Mouse (Mus musculus): ENCODE results near the gene Hdc.
"Not testable (repeated sequence)": the region's sequence is repeated elsewhere in the genome, so short reads cannot be mapped to it uniquely, and the experiment has no call there.

Gene Hdc

DNA sequence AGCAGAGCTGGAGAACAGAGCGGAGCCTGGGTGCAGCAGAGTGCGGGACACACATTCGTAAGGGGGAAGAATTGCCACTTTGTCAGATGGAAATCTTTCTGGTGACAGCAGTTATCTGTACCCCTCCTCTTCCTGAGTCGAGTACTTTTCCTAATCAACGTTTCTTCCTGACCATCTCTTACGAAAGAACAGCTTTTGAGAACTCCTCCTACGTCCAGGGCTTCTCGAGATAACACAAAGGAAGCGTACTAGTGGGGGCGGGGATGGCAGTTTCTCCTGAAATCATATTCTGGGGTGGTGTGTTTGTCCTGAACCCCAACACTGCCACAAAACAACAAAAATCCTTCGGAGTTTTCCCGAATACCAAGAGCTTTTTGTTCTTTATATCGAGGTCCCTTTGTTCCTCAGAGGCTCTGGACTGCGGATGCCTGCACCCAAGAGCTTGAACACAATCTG lies at the start of gene Hdc:
Hdc (minus strand) TSS at position 51 of the 456 bp plus-strand sequence.
- peak; percentile 69 for DNase-seq (ENCODE audit: low spot score)

DNA sequence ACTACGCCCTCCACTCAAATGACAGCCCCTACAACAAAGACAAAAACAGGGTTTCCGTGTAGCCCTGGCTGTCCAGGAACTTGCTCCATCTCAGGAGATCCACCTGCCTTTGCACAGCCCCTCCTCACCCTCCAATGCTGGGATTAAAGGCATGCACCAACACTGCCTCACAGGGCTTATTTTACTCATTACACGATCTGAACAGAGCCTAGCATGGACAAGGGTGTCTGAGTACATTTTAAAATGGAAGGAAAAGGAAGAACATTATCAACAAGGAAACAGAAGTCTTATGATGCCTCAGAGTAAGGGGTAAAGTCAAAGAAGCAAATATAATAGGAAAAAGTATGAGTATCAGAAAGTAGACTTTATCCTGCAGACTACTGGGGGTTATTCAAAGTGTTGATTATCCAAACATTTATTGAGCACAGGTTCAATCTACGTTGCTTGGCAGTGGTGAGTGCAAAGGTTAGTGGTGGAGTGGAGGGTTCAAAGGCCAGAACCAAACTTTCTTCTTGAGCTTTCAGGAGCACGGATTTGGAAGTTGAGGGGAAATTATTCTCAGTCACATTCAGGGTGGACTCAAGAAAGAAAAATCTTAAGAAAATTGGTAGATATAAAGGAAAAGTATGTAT lies 49.6 kb upstream of the Hdc start:
- DNase-seq (ENCODE audit: low spot score), result peak; percentile 50

DNA sequence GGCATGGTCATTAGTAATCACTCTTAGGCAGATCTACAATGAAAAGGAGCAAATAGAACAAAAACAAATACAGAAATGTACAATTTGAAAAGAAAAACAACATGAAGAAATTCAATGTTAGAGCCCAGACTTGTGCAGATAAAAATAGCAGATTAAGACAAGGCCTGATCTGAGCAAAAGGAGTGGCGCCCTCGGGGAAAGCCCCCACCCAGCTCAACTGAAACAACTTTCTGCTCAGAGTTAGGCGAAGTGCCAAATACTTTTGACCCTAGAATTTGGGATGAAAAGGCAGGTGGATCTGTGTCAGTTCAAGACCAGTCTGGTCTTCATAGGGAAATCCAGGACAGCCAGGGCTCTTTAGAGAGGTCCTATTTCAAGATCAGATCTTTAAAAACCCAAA lies 46.9 kb upstream of the Hdc start:
- no peak for DNase-seq (ENCODE audit: low spot score)

DNA sequence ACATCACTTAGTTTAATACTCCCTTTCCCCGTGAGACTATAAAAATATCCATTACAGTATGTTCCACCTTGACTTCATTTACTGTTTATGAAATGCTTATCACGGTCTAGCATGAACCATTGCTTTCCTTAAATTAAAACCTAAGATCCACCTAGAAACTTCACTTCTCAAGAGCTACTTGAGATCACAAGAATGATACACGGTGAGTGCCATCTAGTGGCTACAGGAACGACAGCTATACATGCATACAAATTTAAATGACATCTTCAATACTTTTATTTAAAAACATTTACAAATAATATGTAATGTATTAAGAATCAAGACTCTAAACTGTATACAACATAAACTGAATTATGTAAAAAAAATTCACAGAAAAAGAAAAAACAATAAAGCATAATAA lies 44.4 kb upstream of the Hdc start:
- no peak for DNase-seq (ENCODE audit: low spot score)

DNA sequence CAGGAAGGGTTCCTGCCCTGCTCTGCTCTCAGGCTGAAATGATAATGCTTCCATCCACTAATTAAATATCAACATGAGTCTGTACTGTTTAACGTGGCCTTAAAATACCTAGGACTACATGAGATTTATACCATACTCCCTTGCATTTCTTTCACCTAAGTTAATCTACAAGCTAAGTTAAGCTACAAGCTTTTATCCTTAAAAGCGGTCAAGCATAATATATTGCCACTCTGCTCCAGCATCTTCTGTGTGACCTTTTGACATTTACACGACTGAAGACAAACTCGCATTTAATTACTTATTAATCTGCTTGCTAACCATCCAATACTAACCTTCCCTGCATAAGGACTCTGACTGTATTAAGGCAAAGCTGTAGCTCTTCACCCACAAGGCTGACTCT lies 33.8 kb upstream of the Hdc start:
- DNase-seq (ENCODE audit: low spot score), result no peak

DNA sequence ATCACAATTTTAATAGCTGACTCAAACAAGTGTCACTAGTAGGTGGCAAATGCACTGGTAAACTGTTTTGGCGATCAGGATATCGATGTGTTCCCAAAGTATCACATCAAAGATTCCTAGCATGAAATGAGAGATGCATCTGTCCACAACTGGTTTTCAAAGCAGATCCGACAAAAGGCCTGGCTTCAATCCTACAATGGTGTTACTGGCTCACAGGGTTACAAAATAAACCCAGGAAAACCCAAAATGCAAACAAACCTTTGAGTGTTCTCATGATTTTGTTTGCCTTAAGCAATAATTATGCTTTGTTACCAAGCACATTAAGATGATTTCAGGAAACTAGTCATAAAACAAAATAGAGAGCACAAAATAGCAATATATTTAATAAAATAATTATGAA lies 28.7 kb upstream of the Hdc start:
- no peak for DNase-seq (ENCODE audit: low spot score)

DNA sequence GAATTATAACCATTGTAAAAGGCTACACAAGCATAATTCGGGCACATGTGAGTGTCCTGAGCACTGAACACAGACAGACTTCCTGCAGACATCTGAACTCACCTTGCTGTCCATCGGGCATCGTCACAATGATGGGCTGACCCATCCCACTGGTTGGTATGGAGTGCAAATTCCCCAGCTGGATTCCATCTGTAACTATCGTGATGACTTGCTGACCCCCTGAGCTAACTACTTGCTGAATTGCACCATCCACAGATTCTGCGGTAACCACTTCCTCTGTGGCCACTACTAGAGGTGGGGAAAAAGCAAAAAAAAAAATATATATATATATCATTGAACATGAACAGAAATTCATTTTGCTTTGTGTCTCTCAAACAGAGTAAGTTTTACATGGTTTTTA lies 27.4 kb upstream of the Hdc start:
- DNase-seq (ENCODE audit: low spot score), result no peak

DNA sequence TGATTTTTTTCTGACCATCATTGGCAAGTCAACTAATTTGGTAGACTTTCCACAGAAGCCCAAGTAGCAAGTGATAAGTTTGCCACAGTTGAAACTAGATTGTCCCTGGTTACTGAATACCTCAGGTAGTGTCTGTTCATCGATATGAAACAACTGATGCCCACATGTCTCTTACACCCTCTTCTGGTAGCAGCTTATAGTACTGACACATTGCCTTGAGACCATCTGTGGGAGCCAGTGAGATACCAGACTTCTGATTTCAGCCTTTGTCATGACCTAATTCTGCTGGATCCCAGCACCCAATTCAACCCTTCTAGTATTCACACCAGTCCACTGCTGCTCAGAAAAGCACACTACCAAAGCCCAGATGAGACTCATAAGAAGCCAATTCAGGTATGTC lies 25.7 kb upstream of the Hdc start:
- DNase-seq (ENCODE audit: low spot score), result no peak

DNA sequence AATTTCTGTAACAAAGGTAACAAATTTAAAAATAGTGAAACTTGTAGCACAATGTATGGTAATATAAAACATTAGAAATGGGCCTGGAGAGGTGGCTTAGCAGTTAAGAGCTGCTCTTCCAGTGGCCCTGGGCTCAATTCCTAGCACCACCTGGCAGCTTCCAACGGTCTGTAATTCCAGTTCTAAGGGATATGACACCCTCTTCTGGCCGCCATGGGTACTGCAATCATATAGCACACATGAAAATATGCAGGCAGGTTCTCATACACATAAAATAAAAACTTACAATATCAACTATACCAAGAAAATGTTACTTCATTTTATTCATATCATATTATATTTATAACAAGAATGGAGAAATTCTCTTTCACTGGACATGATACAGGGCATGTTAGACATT lies 21.2 kb upstream of the Hdc start:
- DNase-seq (ENCODE audit: low spot score), result no peak

DNA sequence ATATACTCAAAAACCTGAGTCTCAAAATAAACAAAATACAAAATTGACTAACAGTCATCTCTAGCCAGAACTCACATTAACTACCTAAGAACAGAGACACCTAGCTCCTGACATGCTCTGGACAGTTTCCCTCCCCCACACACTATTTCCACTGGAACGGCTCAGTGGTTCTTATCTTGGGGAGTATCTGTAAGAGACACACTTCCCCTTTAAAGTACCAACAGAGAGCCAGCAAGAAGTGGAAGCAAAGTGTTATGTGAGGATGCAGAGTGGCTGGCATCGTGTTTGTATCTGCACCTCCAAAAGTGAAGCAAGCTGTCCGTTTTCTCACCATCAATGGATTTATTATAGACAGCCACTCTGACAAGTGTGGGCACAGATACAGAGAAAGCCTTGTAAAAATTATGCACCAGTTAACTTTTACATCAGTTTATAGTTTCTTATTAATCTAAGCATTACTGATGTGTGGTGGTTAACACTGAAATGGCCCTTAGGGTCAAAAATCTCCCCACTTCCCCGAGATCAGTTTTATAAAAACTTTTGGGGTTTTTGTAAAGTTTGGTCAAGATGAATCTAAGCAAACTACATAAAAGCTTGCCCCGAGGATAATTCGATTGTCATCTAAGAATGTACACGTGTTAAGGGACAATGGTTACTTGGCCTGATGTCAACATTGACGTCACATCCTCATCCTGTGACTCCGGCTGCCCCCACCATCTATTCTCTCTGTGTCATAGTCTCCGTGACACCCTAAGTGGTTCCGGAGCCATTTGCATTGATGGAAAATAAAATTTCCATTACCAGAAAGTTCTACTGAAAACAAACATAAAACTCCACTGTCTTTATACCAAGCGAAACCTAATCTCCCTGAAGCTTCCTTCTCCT lies 17.1 kb upstream of the Hdc start:
- DNase-seq (ENCODE audit: low spot score), result no peak

DNA sequence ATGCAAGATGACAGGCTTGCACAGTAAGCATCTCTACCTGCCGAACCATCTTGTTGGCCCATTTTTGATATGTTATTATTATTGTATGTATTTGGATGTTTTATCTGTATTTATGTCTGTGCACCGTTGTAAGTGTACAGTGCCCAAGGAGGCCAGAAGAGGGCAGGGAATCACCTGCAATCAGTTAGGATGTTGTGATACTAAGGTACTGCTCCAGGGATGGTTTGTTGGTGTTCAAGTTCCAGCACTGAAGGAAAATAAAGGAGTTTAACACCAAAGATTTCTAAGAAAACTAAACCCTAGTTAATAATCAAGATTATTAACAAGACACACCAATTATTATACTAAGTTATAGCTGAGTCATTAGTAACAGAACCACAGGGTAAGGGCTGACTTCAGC lies 14.1 kb upstream of the Hdc start:
- no peak for DNase-seq (ENCODE audit: low spot score)

DNA sequence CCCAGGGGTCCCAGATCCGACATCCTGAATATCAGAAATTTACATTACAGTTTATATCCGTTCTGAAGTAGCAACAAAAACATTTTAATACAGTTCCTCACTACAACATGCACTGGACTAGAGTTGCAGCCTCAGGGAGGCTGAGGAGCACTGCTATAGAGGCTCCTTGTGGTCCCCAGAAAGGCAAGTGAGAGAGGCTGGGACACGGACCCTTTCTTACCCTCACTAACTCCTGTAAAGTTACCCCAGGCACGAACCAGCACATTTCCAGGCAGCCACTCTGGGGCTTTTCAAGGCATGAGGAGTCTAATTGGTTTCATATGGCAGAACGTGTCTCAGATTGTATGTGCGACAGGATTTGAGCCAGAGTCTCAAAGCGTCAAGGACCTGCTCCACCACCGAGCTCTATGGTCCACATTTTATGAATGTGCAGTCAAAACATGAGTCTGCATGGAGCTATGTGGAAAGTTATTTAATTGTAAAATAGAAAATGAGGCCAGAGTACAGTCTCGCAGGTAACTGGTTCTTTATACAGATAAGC lies 9.4 kb upstream of the Hdc start:
- no peak for DNase-seq (ENCODE audit: low spot score)

DNA sequence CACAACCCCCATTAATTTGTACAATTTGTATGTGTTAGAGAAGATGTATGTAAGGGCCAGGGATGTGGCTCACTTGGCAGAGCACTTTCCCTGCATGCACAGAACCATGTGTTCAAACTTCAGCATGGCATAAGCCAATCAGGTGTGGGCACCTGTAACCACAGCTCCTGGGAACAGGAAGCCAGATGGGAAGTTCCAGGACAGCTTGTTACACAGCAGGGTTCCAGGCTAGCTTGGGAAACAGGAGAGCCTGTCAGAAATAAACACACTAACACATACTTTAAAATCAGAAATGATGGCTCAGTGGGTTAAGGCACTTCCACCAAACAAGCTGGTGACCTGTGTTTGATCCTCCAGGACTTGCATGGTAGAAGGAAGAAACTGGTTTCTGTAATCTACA lies 4.0 kb upstream of the Hdc start:
- no peak for DNase-seq (ENCODE audit: low spot score)

DNA sequence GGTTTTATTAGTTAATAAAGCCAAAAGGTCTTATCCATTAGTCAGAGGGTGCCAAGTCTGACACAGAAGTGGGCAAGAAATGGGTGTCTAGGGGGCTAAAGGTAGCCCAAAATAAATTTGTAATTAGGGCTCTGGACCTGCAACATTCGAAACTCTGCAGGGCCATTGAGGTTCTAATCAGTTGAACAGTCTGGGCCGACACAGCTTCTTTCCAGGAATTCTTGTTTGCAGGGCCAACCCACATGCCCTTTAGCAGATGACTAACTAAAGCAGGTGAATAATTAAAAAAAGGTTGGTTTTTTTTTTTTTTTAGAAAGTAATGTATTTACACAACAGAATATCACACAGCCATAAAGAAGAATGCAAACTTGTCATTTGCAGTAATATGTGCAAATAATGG lies 3.4 kb upstream of the Hdc start:
- no peak for DNase-seq (ENCODE audit: low spot score)

DNA sequence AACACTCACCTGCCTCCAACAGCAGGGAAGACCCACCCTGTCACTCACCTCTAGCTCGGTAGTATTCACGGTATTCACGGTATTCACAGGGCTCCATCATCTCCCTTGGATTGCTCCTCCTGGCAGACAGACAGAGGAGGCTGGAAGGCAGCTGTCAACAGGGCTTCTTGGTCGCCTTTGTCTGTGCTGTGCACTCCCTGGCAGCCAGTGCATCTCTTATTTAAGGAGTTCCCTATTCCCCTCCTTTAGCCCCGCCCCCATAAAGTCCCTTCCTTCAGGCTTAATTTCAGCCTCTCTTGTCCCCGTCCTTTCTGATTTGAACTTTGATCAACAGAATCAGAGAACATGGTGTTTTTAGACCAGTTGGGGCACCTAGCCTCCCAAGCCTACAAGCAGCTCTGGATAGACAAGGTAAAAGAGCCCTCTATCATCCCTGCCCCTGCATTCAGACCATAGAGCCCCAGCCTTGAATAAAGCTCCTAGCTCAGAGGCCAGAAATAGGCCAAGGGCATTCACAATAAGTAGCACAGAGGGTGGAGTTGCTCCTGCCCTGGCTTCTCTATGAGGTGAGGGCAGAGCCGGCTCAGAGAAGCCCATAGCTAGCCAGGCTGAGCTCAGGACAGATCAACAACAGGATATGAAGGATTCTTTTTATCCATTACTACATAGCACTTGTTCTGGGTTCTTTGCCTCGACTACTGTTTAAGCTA lies 474 bp downstream of the Hdc start:
- no peak for DNase-seq (ENCODE audit: low spot score)

DNA sequence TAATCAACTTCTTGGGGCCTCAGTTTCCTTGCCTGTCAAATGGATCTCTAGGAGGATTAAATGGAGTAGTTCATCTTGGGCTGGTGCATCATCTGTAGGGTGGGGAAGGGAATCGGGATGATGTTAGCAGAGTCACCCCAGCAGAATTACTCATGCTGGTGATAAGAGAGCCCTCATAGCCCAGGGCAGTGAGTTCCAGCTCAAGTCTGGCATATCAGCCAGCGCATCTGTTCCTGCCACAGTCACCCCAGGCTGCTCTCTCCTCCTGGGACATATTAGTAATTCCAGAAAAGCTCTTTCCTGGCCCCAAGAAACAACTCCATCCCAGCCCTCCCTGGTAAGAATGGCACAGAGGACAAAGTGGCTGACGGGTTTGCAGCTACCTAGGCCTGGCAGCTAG lies 3.7 kb downstream of the Hdc start:
- DNase-seq (ENCODE audit: low spot score), result no peak

DNA sequence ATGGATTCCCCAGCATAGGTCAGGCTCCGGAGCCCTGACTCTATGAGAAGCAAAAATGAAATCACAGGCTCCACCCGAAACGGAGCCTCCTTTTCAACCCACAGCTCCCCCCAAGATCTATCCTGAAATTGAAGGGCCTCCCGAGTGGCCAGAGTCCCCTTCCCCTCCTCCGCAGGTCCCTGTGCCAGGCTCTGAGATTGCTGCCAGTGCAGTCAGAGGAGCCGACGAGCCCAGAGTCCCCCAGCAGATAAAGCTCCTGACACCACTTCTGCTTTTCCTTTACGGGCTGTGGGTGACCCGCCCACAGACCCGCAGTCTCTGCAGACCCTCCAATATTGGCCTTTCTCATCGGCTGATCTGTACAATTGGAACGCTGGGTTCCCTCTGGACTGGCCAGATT lies 9.5 kb downstream of the Hdc start:
- not testable (repeated sequence) for DNase-seq (ENCODE audit: low spot score)

DNA sequence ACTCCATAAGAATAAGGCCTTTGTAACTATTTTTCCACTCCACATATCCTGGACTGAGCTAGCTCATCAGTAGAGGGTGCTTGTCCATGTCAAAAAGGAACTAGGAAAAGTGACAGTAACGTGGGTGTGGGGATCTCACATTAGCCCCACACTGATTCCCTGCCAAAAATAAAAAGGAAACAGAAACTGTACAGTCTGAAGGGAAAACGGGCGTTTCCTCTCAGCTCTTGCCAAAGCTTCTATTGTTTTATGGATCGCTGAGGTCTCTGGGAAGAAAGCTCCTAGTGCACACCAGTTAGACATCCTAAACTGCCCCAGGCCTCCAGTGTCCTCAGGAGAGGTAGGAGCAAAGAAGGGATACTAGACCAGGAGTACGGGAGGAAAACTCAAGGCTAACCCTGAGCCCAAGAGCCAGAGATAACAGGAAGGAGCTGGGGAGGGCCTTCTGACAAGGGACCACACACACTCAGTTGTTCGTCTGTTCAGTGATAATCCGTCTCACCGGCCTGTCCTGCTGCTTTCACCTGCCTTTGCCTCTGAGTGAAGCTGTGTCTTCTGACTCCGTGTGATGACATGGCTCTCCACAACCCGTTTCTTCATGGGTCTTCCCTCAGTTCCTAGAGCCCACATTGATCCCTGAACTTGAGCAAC lies 11.4 kb downstream of the Hdc start:
- DNase-seq (ENCODE audit: low spot score), result no peak

DNA sequence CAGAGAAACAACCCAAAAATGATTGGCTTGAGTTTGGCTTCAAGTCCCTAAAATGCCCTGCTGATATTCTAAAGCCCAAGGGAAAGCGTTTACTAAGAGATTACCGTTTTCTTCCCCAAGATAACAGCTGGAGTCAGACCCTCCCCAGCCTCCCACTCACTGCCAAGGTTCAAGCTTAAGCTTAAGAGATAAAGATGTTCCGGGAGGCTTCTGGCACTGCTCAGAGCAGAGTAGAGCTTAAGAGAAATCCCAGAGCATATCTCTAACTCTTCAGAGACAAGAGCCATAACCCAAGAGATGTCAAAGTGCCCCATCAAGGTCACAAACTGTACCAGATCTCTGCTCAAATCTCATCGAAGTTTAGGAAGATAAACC lies 12.4 kb downstream of the Hdc start:
- DNase-seq (ENCODE audit: low spot score), result no peak

DNA sequence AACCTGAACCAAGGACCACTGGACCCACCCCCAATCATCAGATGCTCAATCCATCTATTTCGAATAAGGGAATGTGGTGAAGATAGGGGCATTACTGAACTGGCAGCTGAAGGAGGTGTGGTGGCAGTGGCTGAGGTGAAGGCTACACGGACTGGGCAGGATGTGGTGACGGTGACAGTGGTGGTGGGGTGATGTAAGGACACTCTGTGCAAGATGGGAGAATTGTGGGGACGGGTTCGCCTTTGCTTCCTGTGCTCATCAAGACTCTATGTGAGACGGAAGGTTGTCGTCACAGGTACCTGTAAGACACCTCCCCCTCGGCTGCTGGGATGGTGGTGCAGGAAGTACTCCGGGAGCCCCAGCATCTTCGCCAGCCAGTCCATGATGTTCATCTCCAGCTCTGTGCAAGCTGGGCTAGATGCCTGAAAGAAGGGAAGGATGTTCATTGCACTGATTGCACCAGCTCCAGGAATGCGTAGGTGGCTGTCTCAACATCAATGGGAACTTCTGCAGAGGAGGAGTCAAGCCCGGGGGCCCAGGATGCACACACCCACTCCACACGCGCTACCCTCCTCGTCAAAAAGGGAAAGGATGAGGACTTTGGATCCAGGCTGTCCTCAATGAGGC lies 12.9 kb downstream of the Hdc start:
- no peak for DNase-seq (ENCODE audit: low spot score)

DNA sequence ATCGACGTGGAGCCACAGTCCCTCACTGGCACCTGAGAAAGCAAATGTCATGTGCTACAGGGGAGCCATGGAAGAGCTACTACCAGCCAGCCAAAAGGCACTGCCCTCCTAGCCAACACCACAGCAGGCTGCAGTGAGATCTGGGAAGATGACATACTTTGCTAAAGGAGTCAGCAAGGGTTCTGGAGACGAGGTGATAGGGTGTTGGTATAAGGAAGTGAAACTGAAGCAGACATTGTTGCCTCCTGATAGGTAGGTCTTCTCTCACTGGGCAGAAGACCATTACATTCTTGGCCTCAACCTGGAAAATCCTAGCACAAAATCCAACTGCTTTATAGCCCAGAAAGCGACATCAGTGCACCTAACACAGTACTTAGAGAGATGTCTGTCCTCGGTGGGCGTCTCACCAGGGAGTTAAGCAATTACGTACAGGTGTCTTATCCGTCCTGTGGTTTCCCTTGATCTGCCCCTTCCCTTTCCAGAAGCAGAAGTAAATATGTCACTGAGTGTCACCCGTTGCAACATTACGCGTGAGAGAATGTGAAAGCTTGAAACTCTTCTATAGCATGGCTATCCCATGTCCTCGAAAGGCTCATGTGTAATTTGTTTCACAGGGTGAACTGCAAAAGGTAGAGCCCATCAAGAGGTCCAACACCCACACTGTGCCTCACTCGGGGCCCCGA lies 17.0 kb downstream of the Hdc start:
- DNase-seq (ENCODE audit: low spot score), result no peak
